Mouse (Mus musculus): ENCODE measurements at regions not wholly inside any gene's neighbourhood (a gene's known extent, or its start where the extent isn't known, plus 50 kb on each side); places are given as distances from the start of the nearest gene placed in this dataset.

DNA sequence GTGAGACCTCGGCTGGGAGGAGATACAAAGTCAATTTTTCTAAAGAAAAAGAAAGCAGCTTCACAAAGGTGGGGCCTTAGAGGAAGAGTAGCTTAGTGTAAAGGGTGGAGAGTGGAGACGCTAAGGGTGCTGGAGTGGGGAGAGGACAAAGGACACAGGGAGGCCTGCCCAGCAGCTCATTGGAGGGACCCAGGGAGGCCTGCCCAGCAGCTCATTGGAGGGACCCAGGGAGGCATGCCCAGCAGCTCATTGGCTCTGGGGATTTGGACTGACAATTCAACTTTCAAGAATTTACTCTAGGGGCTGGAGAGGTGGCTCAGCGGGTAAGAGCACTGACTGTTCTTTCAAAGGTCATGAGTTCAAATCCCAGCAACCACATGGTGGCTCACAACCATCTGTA is 96.4 kb downstream of the Slc4a3 start:
- no peak for TF ChIP-seq CTCF (conservative IDR thresholded peaks at IDR 0.05; ENCODE audit: low read length)
- no peak for TF ChIP-seq NANOG (IDR thresholded peaks at IDR 0.05; ENCODE audit: borderline replicate concordance, low read length)
